Mouse (Mus musculus): ENCODE results near the gene Smad1. TPM values are rescaled to one million over a fixed set of nuclear protein-coding genes. Genes with fewer than 3 reads are reported as not detected.

Smad1 gene
- total RNA-seq, 2 experiments from 2014 or later, result 24.4 to 31.7 TPM

DNA sequence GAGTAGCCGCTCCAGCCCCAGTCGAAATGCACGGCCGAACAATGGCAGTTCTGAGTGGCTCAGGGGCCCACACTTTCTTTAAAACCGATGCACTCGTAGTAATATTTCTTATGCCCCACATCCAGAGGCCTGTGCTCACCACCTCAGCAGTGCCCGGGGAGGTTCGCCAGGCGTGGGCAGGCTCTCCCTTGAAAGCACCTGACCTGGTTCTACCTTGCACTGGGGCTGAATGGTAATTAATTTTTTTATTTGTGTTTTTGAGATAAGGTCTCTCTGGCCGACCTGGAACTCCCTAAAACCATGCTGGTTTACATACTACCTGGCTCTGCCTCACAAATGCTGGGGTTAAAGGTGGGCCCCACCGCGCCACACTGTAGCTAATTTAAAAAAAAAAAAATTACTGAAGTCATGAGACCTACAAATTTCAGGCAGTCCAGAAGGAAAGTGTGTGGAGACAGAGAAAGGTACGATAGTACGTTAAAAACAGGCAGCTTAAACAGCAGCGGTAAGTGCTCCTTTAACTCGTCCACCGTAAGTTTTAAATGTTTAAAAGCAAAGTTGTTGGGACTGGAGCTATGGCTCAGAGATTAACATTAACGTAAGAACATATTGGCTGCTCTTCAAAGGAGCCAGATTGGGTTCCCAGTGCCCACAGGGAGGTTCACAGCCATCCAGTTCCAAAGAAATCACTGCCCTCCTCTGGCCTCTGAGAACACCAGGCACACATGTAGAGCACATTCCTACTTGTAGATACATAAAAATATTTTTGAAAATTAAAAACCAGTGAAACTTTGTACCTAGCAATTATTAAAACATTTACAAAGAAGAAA, 103.8 kb downstream of the Smad1 start:
- no peak for DNase-seq

DNA sequence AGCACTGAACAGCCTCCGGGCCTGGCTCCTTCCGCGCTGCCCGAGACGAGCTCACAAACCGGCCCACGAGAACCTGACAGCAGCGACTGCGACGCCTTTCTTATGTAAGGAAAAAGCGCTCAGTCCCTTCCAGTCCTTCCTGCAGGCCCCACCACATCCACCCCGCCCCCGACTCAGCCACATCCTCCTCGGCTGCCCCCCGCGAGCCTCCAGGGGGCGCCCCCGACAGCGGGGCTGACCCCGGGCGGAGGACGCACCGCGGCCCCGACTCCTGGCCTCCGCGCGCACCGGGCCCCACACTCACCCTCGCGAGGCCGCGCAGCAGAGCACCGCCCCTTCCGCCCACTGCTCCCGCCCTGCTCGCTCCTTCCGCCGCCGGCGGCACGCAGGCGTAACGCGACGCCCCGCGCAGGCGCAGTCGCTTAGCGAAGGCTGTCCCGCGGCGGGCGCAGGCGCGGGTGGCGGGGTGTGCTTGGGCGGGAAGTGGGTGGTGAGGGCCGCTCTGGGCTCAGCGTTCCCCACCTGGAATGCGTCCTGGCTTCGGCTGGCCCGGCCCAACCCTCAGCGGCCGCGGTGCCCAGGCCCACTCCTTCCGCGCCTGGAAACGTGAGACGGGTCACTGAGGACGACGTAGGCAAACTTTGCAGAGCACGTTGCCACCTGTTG, 104.6 kb downstream of the Smad1 start, which contains the start of gene Mmaa:
Gene Mmaa, minus strand, starts transcription at position 328 of the 666 bp plus-strand sequence.
- peak; percentile 97 for DNase-seq

DNA sequence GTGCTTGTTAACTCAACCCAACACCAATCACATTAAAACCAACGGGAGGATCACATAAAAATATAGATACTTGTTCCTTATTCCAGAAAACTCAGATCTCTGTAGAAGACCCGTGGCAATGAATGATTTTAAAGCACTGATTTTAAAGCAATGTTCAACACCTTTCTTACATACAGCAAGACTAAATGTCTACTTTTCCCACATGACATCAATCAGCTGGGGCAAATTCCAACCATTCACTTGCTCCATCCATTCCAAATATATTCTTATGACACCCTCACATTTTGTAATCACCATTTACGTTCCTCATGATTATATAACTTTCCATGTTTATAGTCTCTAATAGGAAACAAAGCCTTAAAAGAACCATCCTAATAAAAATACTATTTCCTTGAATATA, 105.5 kb downstream of the Smad1 start:
- no peak for DNase-seq

DNA sequence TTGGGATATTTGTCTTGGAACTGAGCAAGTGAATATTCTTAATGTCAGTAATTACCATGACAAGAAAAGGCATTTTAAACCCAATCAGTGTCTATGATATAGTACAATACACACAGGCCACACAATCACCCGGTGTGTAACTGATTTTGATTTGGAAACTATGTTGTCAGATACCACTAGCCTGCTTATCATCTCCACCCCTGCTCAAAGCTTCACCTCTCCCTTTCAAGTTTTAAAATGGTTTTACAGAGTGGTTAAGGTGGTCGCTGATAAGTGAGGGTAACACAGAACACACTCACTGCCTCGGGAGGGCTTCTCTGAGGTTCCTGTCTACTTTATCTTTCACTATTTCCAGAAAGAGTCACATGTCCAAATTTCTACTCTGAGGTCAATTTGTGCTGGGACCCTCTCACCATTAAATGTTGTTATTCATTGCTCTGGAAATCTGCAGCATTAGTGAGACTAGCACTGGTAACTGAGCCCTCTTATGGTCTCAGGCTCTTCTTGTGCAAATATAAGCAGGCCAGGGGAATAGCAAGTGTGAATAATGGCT, 106.5 kb downstream of the Smad1 start:
- no peak for DNase-seq

DNA sequence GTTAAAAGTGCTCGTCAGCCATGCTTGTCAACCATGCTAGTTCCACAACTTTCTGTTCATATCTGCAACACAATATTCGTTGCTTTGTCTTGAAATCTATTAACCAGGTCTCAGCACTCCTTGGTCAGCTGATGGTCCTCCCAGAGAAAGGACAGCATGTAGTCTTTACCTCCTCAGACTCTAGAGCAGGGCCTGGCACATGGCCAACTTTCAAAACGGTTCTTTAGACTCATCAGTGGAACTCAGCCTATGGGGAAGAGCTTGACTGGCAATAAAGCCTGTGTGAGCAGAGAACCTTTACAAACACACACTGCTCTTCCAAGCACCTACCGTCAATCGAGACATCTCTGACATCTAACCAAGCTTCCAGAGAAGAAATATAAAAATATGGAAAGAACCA, 109.7 kb downstream of the Smad1 start:
- no peak for DNase-seq

DNA sequence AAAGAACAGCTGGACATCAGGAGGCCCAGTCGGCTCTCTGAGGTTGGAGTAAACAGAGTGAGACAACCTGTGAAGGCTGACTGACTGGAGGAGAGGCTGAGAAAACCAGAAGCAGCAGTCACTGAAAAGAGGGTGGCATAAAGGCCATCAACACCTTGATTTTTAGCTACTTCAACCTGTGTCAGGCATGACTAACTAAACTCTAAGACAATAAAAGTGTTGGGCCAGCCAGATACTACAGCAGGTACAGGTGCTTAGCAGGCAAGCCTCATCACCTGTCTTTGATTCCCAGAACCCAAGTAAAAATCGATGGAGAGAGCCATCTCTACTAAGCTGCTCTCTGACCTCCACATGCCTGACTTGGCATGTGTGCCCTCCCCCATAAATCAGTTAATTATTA, 110.6 kb downstream of the Smad1 start:
- no peak for DNase-seq

Other genes with a start within 250 kb of the Smad1 start
- gene 1700011L22Rik, start 150.9 kb downstream of the Smad1 start, total RNA-seq (2021), result not detected
- 10 to 100 TPM; 29.2 to 32.2 TPM for gene Mmaa, start 104.6 kb downstream of the Smad1 start, total RNA-seq (2021)
- gene Otud4, start 240.1 kb upstream of the Smad1 start, total RNA-seq (2021), result 10 to 100 TPM; 37.4 to 41.9 TPM

Data from layer of hippocampus, postnatal 36 days (tissue).